ENCODE assay signal across 9 mouse cellular contexts in genomic region chr1:182237386-182237785, GRCm38 (mm10). TPM values are rescaled to one million over a fixed set of nuclear protein-coding genes. Genes with fewer than 3 reads are reported as not detected.
A peak's percentile ranks its signal among the peaks of the same experiment; 100 is the strongest.
DNase-seq lines count a peak whose midpoint lies in the region; ATAC-seq and TF ChIP-seq lines count a peak whose summit lies in the region.
"Had no signal": no experiment of that assay in that cellular context is flagged by ENCODE, and none has a peak within 500 bp of the region (broad histone marks: within the 10 kb centered on the region; RNA-seq: fewer than 3 reads in every experiment).

No protein-coding gene starts in this region.

- H3K79me2 ChIP-seq in liver, adult 2 months (ENCODE audit: control insufficient read depth, insufficient read depth, low read length): no peaks in the 10 kb centered on the region

- H3K9ac ChIP-seq in liver, adult 2 months (ENCODE audit: low read depth, low read length): no peak overlapping the region
- no peak overlapping the region for H3K9ac ChIP-seq in liver, embryonic 12.5 days

- no peaks in the 10 kb centered on the region for H3K9me3 ChIP-seq in liver, embryonic 12.5 days (replicated peaks)

- peak; percentile 10 for DNase-seq in cerebellum, adult 9-10 months
- no peak for DNase-seq in cerebellum, adult 11-12 months
- DNase-seq in liver, adult 2 months (ENCODE audit: extremely low read depth, low read depth, low spot score): peak; percentile 96
- DNase-seq in cerebellum, postnatal 10 days: peak; percentile 61 to 72
- peak; percentile 51 for DNase-seq in lung, postnatal 10 days
- no peak for DNase-seq in kidney, postnatal 14 days
- DNase-seq in B cell, adult 2 months: no peak
- DNase-seq: gastrocnemius, adult 2 months had no signal

- TF ChIP-seq POLR2A in liver, adult 2 months (IDR thresholded peaks at IDR 0.05; ENCODE audit: extremely low read depth, insufficient read depth, low read length): no peak

- H3K27ac ChIP-seq in liver, adult 2 months (replicated peaks; ENCODE audit: insufficient read depth, low read depth, low read length): peak overlapping the region; percentile 86
- no peak overlapping the region for H3K27ac ChIP-seq in liver, embryonic 12.5 days
- H3K27ac ChIP-seq: gastrocnemius, adult 2 months had no signal

- no peaks in the 10 kb centered on the region for H3K36me3 ChIP-seq in liver, adult 2 months (ENCODE audit: control insufficient read depth, insufficient read depth, low read length)
- H3K36me3 ChIP-seq in liver, embryonic 12.5 days: no peaks in the 10 kb centered on the region

- 33% methylated on average over 1 of the region's 1 CpGs for WGBS in liver, adult 2 months
- 58% methylated on average over 1 of the region's 1 CpGs for WGBS in liver, embryonic 12.5 days (ENCODE audit: insufficient replicate concordance)

- no peak for ATAC-seq in liver, embryonic 12.5 days

- H3K4me1 ChIP-seq in liver, adult 2 months (ENCODE audit: control insufficient read depth, insufficient read depth, low read length): peaks cover 13% of the 10 kb centered on the region
- H3K4me1 ChIP-seq in liver, embryonic 12.5 days: no peaks in the 10 kb centered on the region

- no peak for TF ChIP-seq CTCF in liver, adult 2 months (IDR thresholded peaks at IDR 0.05; ENCODE audit: low read depth, low read length)

- no peak overlapping the region for H3K4me3 ChIP-seq in liver, adult 2 months (ENCODE audit: insufficient read depth, low read depth, low read length)
- no peak overlapping the region for H3K4me3 ChIP-seq in liver, embryonic 12.5 days
- H3K4me3 ChIP-seq: gastrocnemius, adult 2 months had no signal

- H3K27me3 ChIP-seq in liver, adult 2 months (ENCODE audit: control insufficient read depth, insufficient read depth, low read length): no peaks in the 10 kb centered on the region
- H3K27me3 ChIP-seq in liver, embryonic 12.5 days (replicated peaks): no peaks in the 10 kb centered on the region

- no peak overlapping the region for H3K4me2 ChIP-seq in liver, embryonic 12.5 days

RNA-seq across cellular contexts. Expression of gene Degs1, which starts 45.2 kb away (rescaled TPM):
- 57.4 and 86.8 TPM in 2 replicates for total RNA-seq in liver, adult 2 months (2014; rRNA removed)
- 49.3 and 50.3 TPM in 2 replicates for polyA plus RNA-seq in liver, adult 2 months (2012; rRNA removed)
- polyA plus RNA-seq in liver, embryonic 12.5 days (2016; fragmentation: Nextera tagmentation; extraction: Ambion mirVana): 105 and 110 TPM in 2 replicates

Comparison
In these comparisons a context has a peak if more than half of its experiments do, and no peak if none do; other contexts are left out.
1. DNase-seq: peak in cerebellum, adult 9-10 months (single experiment), liver, adult 2 months (single experiment), cerebellum, postnatal 10 days (2 of 2) and lung, postnatal 10 days (single experiment); none in cerebellum, adult 11-12 months (single experiment), kidney, postnatal 14 days (single experiment) and B cell, adult 2 months (0 of 2).